ENCODE assay signal across 1 mouse cellular context in the genomic region with DNA sequence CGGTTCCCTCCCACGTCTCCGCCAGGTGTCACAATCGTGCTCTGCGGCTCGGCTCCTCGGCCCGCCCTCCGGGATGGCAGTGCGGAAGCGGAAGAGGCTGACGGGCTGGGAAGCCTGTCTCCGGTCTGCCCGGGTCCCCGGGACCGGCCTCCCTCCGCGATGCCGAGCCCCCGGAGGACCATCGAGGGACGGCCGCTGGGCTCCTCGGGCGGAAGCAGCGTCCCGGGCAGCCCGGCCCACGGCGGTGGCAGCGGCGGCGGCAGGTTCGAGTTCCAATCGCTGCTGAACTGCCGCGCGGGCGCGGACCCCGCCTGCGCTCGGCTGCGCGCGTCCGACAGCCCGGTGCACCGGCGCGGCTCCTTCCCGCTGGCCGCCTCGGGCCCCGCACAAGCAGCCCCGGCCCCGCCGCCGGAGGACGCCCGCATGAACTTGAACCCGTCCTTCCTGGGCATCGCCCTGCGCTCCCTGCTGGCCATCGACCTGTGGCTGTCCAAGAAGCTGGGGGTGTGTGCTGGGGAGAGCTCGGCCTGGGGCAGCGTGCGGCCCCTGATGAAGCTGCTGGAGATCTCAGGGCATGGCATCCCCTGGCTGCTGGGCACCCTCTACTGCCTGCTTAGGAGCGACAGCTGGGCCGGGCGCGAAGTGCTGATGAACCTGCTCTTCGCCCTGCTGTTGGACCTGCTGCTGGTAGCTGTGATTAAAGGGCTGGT.
A peak's percentile ranks its signal among the peaks of the same experiment; 100 is the strongest.
TF ChIP-seq lines count a peak whose summit lies in the region.

A gene (plus strand): TSS at position 112 of the 710 bp plus-strand sequence.

TF ChIP-seq in CH12.LX, 34 proteins besides CTCF, POLR2A, EP300 and RAD21 (continued from another document):
- peak; percentile 47; the same call in 1 of the 2 replicates for TF ChIP-seq MEF2A (IDR thresholded peaks at IDR 0.05; ENCODE audit: borderline replicate concordance, low read depth, low read length)
